ENCODE assay signal across 11 mouse cellular contexts in the genomic region with DNA sequence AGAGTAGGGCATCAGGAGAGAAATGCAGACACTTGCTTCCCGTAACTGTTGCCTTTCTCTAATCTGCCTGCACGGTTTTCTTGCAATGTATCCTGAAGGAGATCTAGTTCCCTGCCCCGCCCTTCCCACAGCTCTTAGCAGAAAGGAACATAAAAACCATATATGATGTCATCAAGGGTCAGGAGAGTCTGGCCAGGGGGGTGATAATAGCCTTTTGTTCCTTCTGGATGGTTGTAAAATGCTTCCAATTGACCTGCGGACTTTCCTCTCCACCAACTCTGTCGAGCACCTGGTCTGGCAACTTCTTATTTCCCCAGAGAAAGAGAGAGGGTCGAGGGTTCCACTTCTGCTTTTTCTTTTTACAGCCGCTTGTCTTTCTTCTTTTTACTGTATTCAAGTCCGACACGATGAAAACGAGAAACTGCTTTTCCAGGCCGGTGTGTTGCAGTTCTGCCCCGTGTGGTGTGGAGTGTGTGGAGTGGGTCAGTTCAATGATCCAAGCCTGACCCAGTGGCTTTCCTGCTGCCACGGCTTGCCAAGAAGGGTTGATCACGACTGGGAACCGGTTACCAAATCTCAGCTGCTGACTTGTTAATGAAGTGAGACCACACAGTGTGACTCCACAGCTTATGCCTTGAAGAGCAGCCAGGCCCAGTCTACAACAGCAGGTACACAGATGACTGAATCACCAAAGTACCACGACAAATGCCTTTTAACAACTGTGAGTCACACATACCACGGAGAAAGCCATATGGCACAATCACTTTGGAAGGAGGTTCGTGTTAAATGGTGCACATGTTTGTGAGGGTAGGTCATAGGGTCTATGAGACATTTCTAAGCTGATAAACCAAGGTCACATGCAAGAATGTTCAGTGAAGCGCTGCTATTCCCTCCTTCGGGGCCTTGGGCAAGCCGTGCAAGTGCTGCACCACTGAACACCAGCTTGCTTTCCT. TPM values are rescaled to one million over a fixed set of nuclear protein-coding genes. Genes with fewer than 3 reads are reported as not detected.
DNase-seq lines count a peak whose midpoint lies in the region; ATAC-seq and TF ChIP-seq lines count a peak whose summit lies in the region.
"Had no signal": no experiment of that assay in that cellular context is flagged by ENCODE, and none has a peak within 500 bp of the region (broad histone marks: within the 10 kb centered on the region; RNA-seq: fewer than 3 reads in every experiment).

No protein-coding gene starts in this region.

- H3K27me3 ChIP-seq in lung, postnatal 0 days (replicated peaks; ENCODE audit: insufficient read depth, low read length): no peaks in the 10 kb centered on the region
- H3K27me3 ChIP-seq in kidney, embryonic 14.5 days (ENCODE audit: control insufficient read depth, insufficient read depth, low read length): no peaks in the 10 kb centered on the region
- H3K27me3 ChIP-seq: midbrain, embryonic 15.5 days had no signal

- peak; percentile 57 for ATAC-seq in lung, postnatal 0 days
- no peak for ATAC-seq in kidney, embryonic 14.5 days (ENCODE audit: low FRiP score, low TSS enrichment)
- ATAC-seq: midbrain, embryonic 15.5 days had no signal

- no peak overlapping the region for H3K4me2 ChIP-seq in lung, postnatal 0 days (replicated peaks; ENCODE audit: low read depth, low read length)
- H3K4me2 ChIP-seq in kidney, embryonic 14.5 days (replicated peaks; ENCODE audit: low read depth, low read length): no peak overlapping the region
- H3K4me2 ChIP-seq: midbrain, embryonic 15.5 days had no signal

- no peaks in the 10 kb centered on the region for H3K4me1 ChIP-seq in lung, postnatal 0 days (ENCODE audit: insufficient read depth, low read depth, low read length)
- H3K4me1 ChIP-seq in kidney, embryonic 14.5 days (ENCODE audit: control insufficient read depth, insufficient read depth, low read length): peaks cover 11% of the 10 kb centered on the region
- H3K4me1 ChIP-seq: midbrain, embryonic 15.5 days had no signal

- H3K9me3 ChIP-seq in lung, postnatal 0 days (ENCODE audit: low read length): no peaks in the 10 kb centered on the region
- no peaks in the 10 kb centered on the region for H3K9me3 ChIP-seq in kidney, embryonic 14.5 days (ENCODE audit: control insufficient read depth, low read length)
- H3K9me3 ChIP-seq: midbrain, embryonic 15.5 days had no signal

- H3K9ac ChIP-seq in lung, postnatal 0 days (replicated peaks; ENCODE audit: low read depth): no peak overlapping the region
- no peak overlapping the region for H3K9ac ChIP-seq in kidney, embryonic 14.5 days (ENCODE audit: low read depth, low read length)
- H3K9ac ChIP-seq: midbrain, embryonic 15.5 days had no signal

- no peak overlapping the region for H3K4me3 ChIP-seq in lung, postnatal 0 days (ENCODE audit: low read depth, low read length)
- H3K4me3 ChIP-seq in kidney, embryonic 14.5 days (ENCODE audit: low read length): no peak overlapping the region
- H3K4me3 ChIP-seq: midbrain, embryonic 15.5 days had no signal

- no peak overlapping the region for H3K27ac ChIP-seq in lung, postnatal 0 days (ENCODE audit: low read length)
- H3K27ac ChIP-seq in kidney, embryonic 14.5 days (ENCODE audit: low read depth, low read length): peak overlapping the region; percentile 73; the same call in 1 of the 2 replicates
- H3K27ac ChIP-seq: midbrain, embryonic 15.5 days had no signal

- 34% methylated on average over 21 of the region's 21 CpGs for WGBS in lung, postnatal 0 days
- 29% methylated on average over 21 of the region's 21 CpGs for WGBS in kidney, embryonic 14.5 days

- no peak for TF ChIP-seq CTCF in lung, postnatal 0 days (IDR thresholded peaks at IDR 0.05)

- H3K36me3 ChIP-seq in lung, postnatal 0 days (ENCODE audit: insufficient read depth, low read length): no peaks in the 10 kb centered on the region
- no peaks in the 10 kb centered on the region for H3K36me3 ChIP-seq in kidney, embryonic 14.5 days (ENCODE audit: control insufficient read depth, insufficient read depth, low read length)
- H3K36me3 ChIP-seq: midbrain, embryonic 15.5 days had no signal

- TF ChIP-seq EP300 in lung, postnatal 0 days (IDR thresholded peaks at IDR 0.05): no peak

- peak; percentile 19 for DNase-seq in cerebellum, adult 9-10 months
- no peak for DNase-seq in cerebellum, adult 11-12 months
- peak; percentile 13 for DNase-seq in lung, postnatal 0 days (ENCODE audit: low spot score)
- no peak for DNase-seq in lung, postnatal 36 days
- peak; percentile 26 to 66 for DNase-seq in spleen, postnatal 4 days (ENCODE audit: low spot score in 2 of 2)
- no peak for DNase-seq in right cerebral cortex, postnatal 25 days
- DNase-seq in adrenal gland, postnatal 4 days (ENCODE audit: low spot score in 2 of 2): no peak
- DNase-seq: thymus, adult 2 months had no signal

RNA-seq across cellular contexts. Expression of a gene that starts 1.4 kb away (rescaled TPM):
- polyA plus RNA-seq in lung, postnatal 0 days (2015; fragmentation: Nextera tagmentation; extraction: Ambion mirVana): 0.58 TPM in 2 replicates
- polyA plus RNA-seq in kidney, embryonic 14.5 days (2014; fragmentation: Nextera tagmentation; extraction: Ambion mirVana): 10.5 and 11.9 TPM in 2 replicates
- total RNA-seq in adrenal gland, postnatal 4 days (2021): 1 to 10 TPM; 1.2 to 2.5 TPM

RNA-seq across cellular contexts. Expression of a gene that starts 33.4 kb away (rescaled TPM):
- polyA plus RNA-seq in lung, postnatal 0 days (2015; fragmentation: Nextera tagmentation; extraction: Ambion mirVana): not detected in 2 replicates
- 0.16 and 0.19 TPM in 2 replicates for polyA plus RNA-seq in kidney, embryonic 14.5 days (2014; fragmentation: Nextera tagmentation; extraction: Ambion mirVana)
- total RNA-seq in adrenal gland, postnatal 4 days (2021): not detected
- polyA plus RNA-seq: embryonic facial prominence, embryonic 11.5 days had no signal

Comparison
In these comparisons a context has a peak if more than half of its experiments do, and no peak if none do; other contexts are left out.
1. DNase-seq: peak in cerebellum, adult 9-10 months (single experiment), lung, postnatal 0 days (single experiment) and spleen, postnatal 4 days (2 of 2); none in cerebellum, adult 11-12 months (single experiment), lung, postnatal 36 days (single experiment), right cerebral cortex, postnatal 25 days (single experiment) and adrenal gland, postnatal 4 days (0 of 2).